Comparison of ENCODE assay signal across 9 mouse cellular contexts in genomic region chr6:94986346-94986745, GRCm38 (mm10).
DNase-seq lines count a peak whose midpoint lies in the region; ATAC-seq and TF ChIP-seq lines count a peak whose summit lies in the region.
"Had no signal": no experiment of that assay in that cellular context is flagged by ENCODE, and none has a peak within 500 bp of the region (broad histone marks: within the 10 kb centered on the region; RNA-seq: fewer than 3 reads in every experiment).

No protein-coding gene starts in this region.

- H3K27ac ChIP-seq in cerebellum, adult 2 months (ENCODE audit: insufficient read depth, low read length): no peak overlapping the region
- H3K27ac ChIP-seq: liver, embryonic 13.5 days had no signal

- H3K4me3 ChIP-seq in cerebellum, adult 2 months (replicated peaks; ENCODE audit: insufficient read depth, low read depth, low read length): no peak overlapping the region
- H3K4me3 ChIP-seq: liver, embryonic 13.5 days had no signal

- H3K27me3 ChIP-seq in cerebellum, adult 2 months (ENCODE audit: control insufficient read depth, insufficient read depth, low read length): no peaks in the 10 kb centered on the region
- H3K27me3 ChIP-seq: liver, embryonic 13.5 days had no signal

- peak; percentile 64; the same call in 1 of the 2 replicates for TF ChIP-seq CTCF in cerebellum, adult 2 months (IDR thresholded peaks at IDR 0.05; ENCODE audit: borderline replicate concordance, insufficient read depth, low read depth, low read length)

- DNase-seq in frontal cortex, postnatal 14 days (ENCODE audit: low spot score in 2 of 2): no peak
- peak; percentile 74 for DNase-seq in CD4-positive, CD25-positive, alpha-beta regulatory T cell, adult 2 months (ENCODE audit: low read depth, low spot score)
- peak; percentile 20 to 36 for DNase-seq in cerebellum, adult 2 months
- DNase-seq in kidney, postnatal 4 days: peak; percentile 3 to 10
- DNase-seq in lung, postnatal 36 days: peak; percentile 74
- peak; percentile 19 for DNase-seq in yolk sac, embryonic 10.5 days (ENCODE audit: low spot score)
- DNase-seq: liver, embryonic 13.5 days had no signal

- 16% methylated on average over 4 of the region's 4 CpGs for WGBS in cerebellum, adult 2 months

- no peak for TF ChIP-seq POLR2A in cerebellum, adult 2 months (IDR thresholded peaks at IDR 0.05; ENCODE audit: borderline replicate concordance, insufficient read depth, low read length)

- H3K4me1 ChIP-seq in cerebellum, adult 2 months (ENCODE audit: control insufficient read depth, insufficient read depth, low read length): no peaks in the 10 kb centered on the region
- H3K4me1 ChIP-seq: liver, embryonic 13.5 days had no signal

- peak; percentile 92 for ATAC-seq in frontal cortex, adult (ENCODE audit: low TSS enrichment)
- peak; percentile 79 for ATAC-seq in granulocyte monocyte progenitor cell, adult 5-6 weeks (replicated peaks; ENCODE audit: poor library complexity, severe bottlenecking)

Comparison
In these comparisons a context has a peak if more than half of its experiments do, and no peak if none do; other contexts are left out.
1. DNase-seq: peak in CD4-positive, CD25-positive, alpha-beta regulatory T cell, adult 2 months (single experiment), cerebellum, adult 2 months (2 of 2), kidney, postnatal 4 days (2 of 2), lung, postnatal 36 days (single experiment) and yolk sac, embryonic 10.5 days (single experiment); none in frontal cortex, postnatal 14 days (0 of 2).